Mouse (Mus musculus): ENCODE data around the gene Slc19a1.

The Slc19a1 gene

DNA sequence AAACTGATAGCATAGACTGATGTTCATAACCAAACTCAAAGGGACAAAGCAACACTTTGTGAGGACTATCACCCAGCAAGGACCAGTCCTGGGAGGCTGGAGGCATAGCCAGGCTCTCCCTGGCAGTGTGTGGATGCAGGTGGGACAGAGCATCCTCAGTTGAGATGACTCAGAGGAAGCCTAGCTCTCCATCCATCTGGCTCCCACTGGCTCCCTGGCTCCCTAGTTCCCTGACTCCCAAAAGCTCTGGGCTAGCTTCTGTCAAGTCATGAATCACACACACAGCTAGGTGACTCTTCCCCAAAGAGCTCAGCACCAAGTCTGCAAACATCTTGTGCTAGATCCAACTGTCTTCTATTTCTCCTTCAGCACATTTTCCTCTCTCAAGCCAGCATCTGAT, 61.8 kb downstream of the Slc19a1 start:
- no peak for DNase-seq (ENCODE audit: low spot score in 2 of 2)

DNA sequence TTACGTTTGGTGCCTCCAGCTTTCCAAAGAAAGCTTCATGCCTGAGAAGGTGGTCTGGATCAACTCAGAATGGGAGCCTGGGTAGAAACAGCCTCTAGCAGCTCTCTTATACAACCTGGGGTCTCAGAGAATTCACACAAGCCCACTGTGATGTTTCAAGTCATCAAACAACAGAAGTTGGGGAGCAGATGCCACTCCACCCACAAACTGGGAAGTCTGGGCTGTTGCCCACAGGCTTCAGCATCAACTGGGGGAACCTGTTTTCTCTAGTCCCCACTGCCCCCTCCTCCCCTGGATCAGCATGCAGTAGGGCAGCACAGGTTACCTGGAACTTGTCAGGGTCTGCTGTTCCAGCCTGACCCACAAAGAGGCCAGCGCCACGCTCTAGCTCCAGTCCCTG, 63.6 kb downstream of the Slc19a1 start:
- no peak for DNase-seq (ENCODE audit: low spot score in 2 of 2)

- no peak for DNase-seq (ENCODE audit: low spot score in 2 of 2)
These were observed 65.2 kb downstream of the Slc19a1 start for GRCm38 (mm10) chr10:77097006-77097889.

GRCm38 (mm10) chr10:77097890-77098200, 65.8 kb downstream of the Slc19a1 start:
- no peak for DNase-seq (ENCODE audit: low spot score in 2 of 2)

DNA sequence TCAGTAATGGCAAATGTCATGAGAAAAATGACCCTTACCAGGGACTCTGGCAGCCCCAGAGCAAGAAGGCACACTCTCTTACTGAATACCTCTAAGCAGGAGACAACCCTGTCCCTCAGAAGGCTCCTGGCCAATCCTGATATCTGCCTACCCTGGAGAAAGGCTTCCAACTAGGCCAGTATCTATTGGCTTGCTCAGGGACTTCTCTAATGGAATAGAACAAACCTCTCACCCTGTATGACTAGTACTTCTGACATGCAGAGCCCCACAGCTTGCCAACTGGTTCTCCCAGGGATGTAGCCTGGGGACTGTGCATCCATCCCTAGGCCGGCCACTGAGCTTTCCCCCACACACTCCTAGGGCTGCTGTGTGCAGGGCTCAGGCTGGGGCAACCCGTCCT, 66.6 kb downstream of the Slc19a1 start:
- DNase-seq (ENCODE audit: low spot score in 2 of 2): no peak

DNA sequence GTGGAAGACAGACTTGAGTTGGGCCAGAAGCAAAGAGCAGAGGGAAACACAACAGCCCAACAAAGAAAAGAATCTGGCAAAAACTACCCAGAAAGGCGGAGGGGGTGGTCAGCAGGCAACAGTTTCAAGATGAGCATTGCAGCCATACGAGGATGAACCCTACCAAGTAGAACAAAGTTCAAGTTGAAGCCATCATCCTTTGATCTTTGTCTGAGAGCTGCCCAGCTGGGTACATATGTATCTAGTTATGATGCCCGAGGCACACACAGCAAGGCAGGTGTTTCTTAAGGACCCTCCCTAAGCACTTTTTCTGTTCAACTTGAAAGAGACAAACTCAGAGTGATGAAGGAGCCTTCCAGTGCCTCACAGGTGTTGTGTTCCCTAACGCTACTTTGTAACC, 67.7 kb downstream of the Slc19a1 start:
- no peak for DNase-seq (ENCODE audit: low spot score in 2 of 2)

GRCm38 (mm10) chr10:77103689-77104088, 71.6 kb downstream of the Slc19a1 start:
- DNase-seq (ENCODE audit: low spot score in 2 of 2): no peak

DNA sequence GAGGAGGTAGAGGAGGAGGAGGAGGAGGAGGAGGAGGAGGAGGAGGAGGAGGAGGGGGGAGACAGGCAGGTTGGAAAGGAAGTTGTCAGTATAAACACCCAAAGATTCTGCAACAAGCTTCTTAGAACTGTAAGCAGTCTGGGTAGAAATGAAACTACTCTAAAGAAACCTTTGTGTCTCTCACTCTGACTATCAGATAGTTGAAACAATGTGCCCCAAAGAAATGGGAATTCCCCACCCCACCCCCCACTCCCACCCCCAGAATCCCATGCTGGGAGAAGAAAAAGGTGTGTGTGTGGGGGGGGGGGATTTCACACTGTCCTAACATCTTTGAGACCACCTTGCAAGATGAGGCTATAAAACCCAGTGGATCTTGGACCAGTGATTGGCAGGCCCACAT, 72.3 kb downstream of the Slc19a1 start:
- DNase-seq (ENCODE audit: low spot score in 2 of 2): no peak

GRCm38 (mm10) chr10:77108106-77108505, 76.1 kb downstream of the Slc19a1 start:
- DNase-seq (ENCODE audit: low spot score in 2 of 2): peak; percentile 18 to 25

DNA sequence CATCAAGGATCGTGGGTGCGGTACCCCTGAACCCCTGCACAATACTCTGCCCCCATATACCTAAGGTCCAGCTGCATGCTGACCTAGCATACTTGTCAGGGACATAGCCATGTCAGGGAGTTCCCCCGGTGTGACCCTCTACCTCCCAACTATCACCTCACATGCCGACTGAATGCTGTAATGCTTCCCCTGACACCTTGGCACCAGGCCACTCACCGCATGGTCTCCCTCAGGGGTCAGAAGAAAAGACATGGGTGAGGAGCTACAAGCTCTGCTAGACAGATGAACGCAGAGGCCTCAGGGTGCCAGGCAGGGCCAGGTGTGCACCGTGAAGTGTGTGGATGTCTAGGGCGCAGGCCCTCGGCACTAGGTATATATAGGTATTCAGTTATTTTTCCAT, 78.0 kb downstream of the Slc19a1 start:
- DNase-seq (ENCODE audit: low spot score in 2 of 2): no peak

Data from thymus, postnatal 10 days (tissue).